Mouse (Mus musculus) right cerebral cortex, adult 2 months (tissue): ENCODE data around the gene Ogg1.

Source experiments
- DNase-seq, 2 experiments: peaks; one replicate each; pipeline ENCODE4 v3.0.0; 2021 to 2022; ENCODE audit warnings: low spot score in 2 of 2

The Ogg1 gene

GRCm38 (mm10) chr6:113368577-113368976 lies 41.8 kb downstream of the Ogg1 start:
- DNase-seq: no peak

GRCm38 (mm10) chr6:113370194-113370929 lies 43.6 kb downstream of the Ogg1 start:
- no peak for DNase-seq

GRCm38 (mm10) chr6:113373491-113373890 lies 46.7 kb downstream of the Ogg1 start:
- no peak for DNase-seq

GRCm38 (mm10) chr6:113377172-113377495 lies 50.4 kb downstream of the Ogg1 start:
- no peak for DNase-seq

- DNase-seq: peak; percentile 89 to 92
Measured at GRCm38 (mm10) chr6:113377496-113378385, 51.0 kb downstream of the Ogg1 start, which contains the start of the genes Tada3 and Arpc4. Gene Tada3, minus strand, starts transcription at chr6:113377883. Gene Arpc4, plus strand, starts transcription at chr6:113378115.

GRCm38 (mm10) chr6:113379246-113379645 lies 52.5 kb downstream of the Ogg1 start:
- no peak for DNase-seq

GRCm38 (mm10) chr6:113380480-113380879 lies 53.7 kb downstream of the Ogg1 start:
- DNase-seq: no peak

GRCm38 (mm10) chr6:113384351-113384927 lies 57.7 kb downstream of the Ogg1 start:
- DNase-seq: peak in 1 of 2 experiments; percentile 20
